Mouse (Mus musculus) neural tube, embryonic 13.5 days (tissue): ENCODE measurements around the gene Cenpu. TPM values are rescaled to one million over a fixed set of nuclear protein-coding genes. Genes with fewer than 3 reads are reported as not detected.

Experiments
- ATAC-seq: fragments of 200-750 bp; cut with Nextera tagmentation; 2 replicates; pipeline ENCODE4 v1.8.0; 2017; ENCODE audit warnings: low read depth, mild to moderate bottlenecking, moderate TSS enrichment, moderate library complexity
- H3K27ac ChIP-seq: fragments of 300-500 bp; sonication (generic); replicated peaks from 2 replicates; pipeline ENCODE4 v1.5.1; 2015; ENCODE audit warnings: moderate library complexity, mild to moderate bottlenecking, inconsistent platforms
- H3K27me3 ChIP-seq: fragments of 300-500 bp; sonication (generic); 2 replicates; pipeline ENCODE4 v1.6.1; 2015; ENCODE audit warnings: mild to moderate bottlenecking, inconsistent platforms
- H3K36me3 ChIP-seq: fragments of 300-500 bp; sonication (generic); 2 replicates; pipeline ENCODE4 v1.6.1; 2015; ENCODE audit warnings: mild to moderate bottlenecking, inconsistent platforms
- H3K4me1 ChIP-seq: fragments of 300-500 bp; sonication (generic); replicated peaks from 2 replicates; pipeline ENCODE4 v1.6.1; 2015; ENCODE audit warnings: inconsistent platforms
- H3K4me2 ChIP-seq: fragments of 300-500 bp; sonication (generic); 2 replicates; pipeline ENCODE4 v1.6.1; 2015; ENCODE audit warnings: inconsistent platforms, mild to moderate bottlenecking, moderate library complexity
- H3K4me3 ChIP-seq: fragments of 300-500 bp; sonication (generic); 2 replicates; pipeline ENCODE4 v1.5.1; 2015; ENCODE audit warnings: mild to moderate bottlenecking, inconsistent platforms
- H3K9ac ChIP-seq: fragments of 300-500 bp; sonication (generic); 2 replicates; pipeline ENCODE4 v1.6.1; 2015; ENCODE audit warnings: moderate library complexity, mild to moderate bottlenecking, inconsistent platforms
- H3K9me3 ChIP-seq: fragments of 300-500 bp; sonication (generic); 2 replicates; pipeline ENCODE4 v1.6.1; 2016; ENCODE audit warnings: inconsistent platforms
- WGBS: fragments of 180-500 bp; shearing (Covaris S2); methylation state at CpG from one replicate; pipeline ENCODE4 v1.1.7; 2015; 5-methylcytosine and 5-hydroxymethylcytosine counted together
- polyA plus RNA-seq: library from polyadenylated mRNA; unstranded; fragments of >200 nt; fragmentation: Nextera tagmentation; extraction: Ambion mirVana; gene quantifications from 2 replicates; pipeline ENCODE4 v1.2.1, GENCODE M21; 2015

The Cenpu gene
- polyA plus RNA-seq, 1 experiment from 2014 or later = 7.1 TPM

- no peaks in the 10 kb centered on the region for H3K9me3 ChIP-seq
Observed at GRCm38 (mm10) chr8:46606930-46607329, 55.1 kb downstream of the Cenpu start.

GRCm38 (mm10) chr8:46611557-46611956 lies 59.7 kb downstream of the Cenpu start:
- Histone ChIP-seq H3K9ac (no peak overlapping the region), H3K27me3 (no peaks in the 10 kb centered on the region), H3K4me1 (peaks cover 6% of the 10 kb centered on the region), H3K4me3 (no peak overlapping the region), H3K4me2 (no peak overlapping the region), H3K9me3 (no peaks in the 10 kb centered on the region), H3K27ac (no peak overlapping the region), H3K36me3 (0 out of 2 replicates have a peak, but pooled peaks cover 3% of the 10 kb centered on the region)
- ATAC-seq = no peak
- WGBS = 90% methylated on average over 8 of the region's 8 CpGs

More at GRCm38 (mm10) chr8:46606930-46607329, 55.1 kb downstream of the Cenpu start:
- H3K36me3 ChIP-seq = 0 out of 2 replicates have a peak, but pooled peaks cover 3% of the 10 kb centered on the region
- no peak for ATAC-seq
- H3K4me3 ChIP-seq = no peak overlapping the region
- no peak overlapping the region for H3K9ac ChIP-seq
- H3K27ac ChIP-seq = no peak overlapping the region
- 83% methylated on average over 1 of the region's 1 CpGs for whole genome bisulfite sequencing
- no peaks in the 10 kb centered on the region for H3K27me3 ChIP-seq
- H3K4me2 ChIP-seq = no peak overlapping the region
- H3K4me1 ChIP-seq = no peaks in the 10 kb centered on the region

- ATAC-seq = no peak
- WGBS = 74% methylated on average over 4 of the region's 4 CpGs
- Histone ChIP-seq H3K27ac (peak overlapping the region; percentile 24; the same call in 1 of the 2 replicates), H3K4me3 (no peak overlapping the region), H3K36me3 (0 out of 2 replicates have a peak, but pooled peaks cover 3% of the 10 kb centered on the region), H3K4me2 (no peak overlapping the region), H3K27me3 (no peaks in the 10 kb centered on the region), H3K4me1 (peaks cover 6% of the 10 kb centered on the region), H3K9ac (no peak overlapping the region), H3K9me3 (no peaks in the 10 kb centered on the region)
Observed at GRCm38 (mm10) chr8:46612913-46613312, 61.1 kb downstream of the Cenpu start.

GRCm38 (mm10) chr8:46613377-46613776 lies 61.5 kb downstream of the Cenpu start:
- WGBS = 77% methylated on average over 4 of the region's 4 CpGs
- H3K9me3 ChIP-seq = no peaks in the 10 kb centered on the region
- H3K4me3 ChIP-seq = no peak overlapping the region
- ATAC-seq = no peak
- no peak overlapping the region for H3K9ac ChIP-seq
- H3K27ac ChIP-seq = no peak overlapping the region
- H3K4me2 ChIP-seq = no peak overlapping the region
- 0 out of 2 replicates have a peak, but pooled peaks cover 3% of the 10 kb centered on the region for H3K36me3 ChIP-seq
- H3K27me3 ChIP-seq = no peaks in the 10 kb centered on the region
- H3K4me1 ChIP-seq = peaks cover 8% of the 10 kb centered on the region

- H3K36me3 ChIP-seq = no peaks in the 10 kb centered on the region
- no peak overlapping the region for H3K27ac ChIP-seq
- peak overlapping the region; percentile 85 for H3K4me2 ChIP-seq
- H3K9me3 ChIP-seq = no peaks in the 10 kb centered on the region
- H3K9ac ChIP-seq = no peak overlapping the region
- ATAC-seq = no peak
- no peaks in the 10 kb centered on the region for H3K27me3 ChIP-seq
- no peak overlapping the region for H3K4me3 ChIP-seq
- peaks cover 23% of the 10 kb centered on the region for H3K4me1 ChIP-seq
- WGBS = 86% methylated on average over 8 of the region's 8 CpGs
Observed at GRCm38 (mm10) chr8:46615936-46616335, 64.1 kb downstream of the Cenpu start.

- 1% methylated on average over 50 of the region's 54 CpGs for WGBS
- Histone ChIP-seq H3K36me3 (no peaks in the 10 kb centered on the region), H3K27me3 (no peaks in the 10 kb centered on the region), H3K27ac (peak within 1 kb of the TSS; percentile 96), H3K9ac (peak within 1 kb of the TSS; percentile 95), H3K4me2 (peak within 1 kb of the TSS; percentile 85), H3K4me1 (peaks cover 23% of the 10 kb centered on the region), H3K9me3 (no peaks in the 10 kb centered on the region), H3K4me3 (peak within 1 kb of the TSS; percentile 88)
- ATAC-seq = peak; percentile 99
Observed at GRCm38 (mm10) chr8:46616879-46617689, 65.3 kb downstream of the Cenpu start, which contains the start of the genes Primpol and Casp3. Gene Primpol (minus strand): TSS chr8:46617212. Gene Casp3 (plus strand): TSS chr8:46617291.

GRCm38 (mm10) chr8:46617690-46618620 lies 66.1 kb downstream of the Cenpu start:
- under 1% methylated on average over 38 of the region's 38 CpGs for WGBS
- H3K4me2 ChIP-seq = peak overlapping the region; percentile 85
- peak overlapping the region; percentile 95 for H3K9ac ChIP-seq
- no peaks in the 10 kb centered on the region for H3K27me3 ChIP-seq
- peak overlapping the region; percentile 96 for H3K27ac ChIP-seq
- H3K36me3 ChIP-seq = no peaks in the 10 kb centered on the region
- H3K4me3 ChIP-seq = peak overlapping the region; percentile 88
- peak; percentile 71 for ATAC-seq
- no peaks in the 10 kb centered on the region for H3K9me3 ChIP-seq
- peaks cover 29% of the 10 kb centered on the region for H3K4me1 ChIP-seq

GRCm38 (mm10) chr8:46618639-46619320 lies 67.0 kb downstream of the Cenpu start:
- WGBS = 1% methylated on average over 10 of the region's 10 CpGs
- H3K27me3 ChIP-seq = no peaks in the 10 kb centered on the region
- peak overlapping the region; percentile 96; the same call in 1 of the 2 replicates for H3K27ac ChIP-seq
- no peak for ATAC-seq
- H3K36me3 ChIP-seq = no peaks in the 10 kb centered on the region
- peaks cover 29% of the 10 kb centered on the region for H3K4me1 ChIP-seq
- peak overlapping the region; percentile 95 for H3K9ac ChIP-seq
- H3K4me2 ChIP-seq = peak overlapping the region; percentile 85
- peak overlapping the region; percentile 88 for H3K4me3 ChIP-seq
- no peaks in the 10 kb centered on the region for H3K9me3 ChIP-seq

- Histone ChIP-seq H3K4me3 (no peak overlapping the region), H3K9me3 (no peaks in the 10 kb centered on the region), H3K27me3 (no peaks in the 10 kb centered on the region), H3K4me2 (no peak overlapping the region), H3K9ac (no peak overlapping the region), H3K36me3 (no peaks in the 10 kb centered on the region), H3K4me1 (peaks cover 35% of the 10 kb centered on the region), H3K27ac (no peak overlapping the region; the same call in 1 of the 2 replicates)
- ATAC-seq = peak; percentile 52
- 67% methylated on average over 9 of the region's 9 CpGs for WGBS
Observed at GRCm38 (mm10) chr8:46622446-46623270, 70.8 kb downstream of the Cenpu start.

- no peak overlapping the region for H3K4me2 ChIP-seq
- no peaks in the 10 kb centered on the region for H3K27me3 ChIP-seq
- no peak overlapping the region for H3K4me3 ChIP-seq
- H3K9ac ChIP-seq = no peak overlapping the region
- no peak for ATAC-seq
- peaks cover 22% of the 10 kb centered on the region; the same call in 1 of the 2 replicates for H3K4me1 ChIP-seq
- 93% methylated on average over 1 of the region's 1 CpGs for WGBS
- H3K36me3 ChIP-seq = peaks cover 5% of the 10 kb centered on the region
- no peaks in the 10 kb centered on the region for H3K9me3 ChIP-seq
- H3K27ac ChIP-seq = no peak overlapping the region
Observed at GRCm38 (mm10) chr8:46625166-46625565, 73.3 kb downstream of the Cenpu start.

- Histone ChIP-seq H3K4me2 (no peak overlapping the region), H3K4me1 (peaks cover 22% of the 10 kb centered on the region; the same call in 1 of the 2 replicates), H3K9me3 (no peaks in the 10 kb centered on the region), H3K27ac (no peak overlapping the region), H3K9ac (no peak overlapping the region), H3K36me3 (peaks cover 19% of the 10 kb centered on the region), H3K4me3 (no peak overlapping the region), H3K27me3 (no peaks in the 10 kb centered on the region)
- no peak for ATAC-seq
- whole genome bisulfite sequencing = 95% methylated on average over 5 of the region's 5 CpGs
Observed at GRCm38 (mm10) chr8:46626642-46627041, 74.8 kb downstream of the Cenpu start.
